Mouse (Mus musculus) lung, postnatal 0 days (tissue): Measurements from ENCODE around the gene Hk1.
A peak's percentile ranks its signal among the peaks of the same experiment; 100 is the strongest.

Experiments used
- CTCF ChIP-seq: IDR thresholded peaks from 2 replicates; pipeline ENCODE4 v1.5.1; 2016; ENCODE audit warnings: antibody characterized with exemption, mild to moderate bottlenecking
- EP300 ChIP-seq: IDR thresholded peaks from 2 replicates; pipeline ENCODE4 v1.6.1; 2016; ENCODE audit warnings: antibody characterized with exemption, mild to moderate bottlenecking, control low read depth

- peak; percentile 51 for TF ChIP-seq CTCF
- no peak for TF ChIP-seq EP300
These were observed 1.2 kb upstream of the Hk1 start for GRCm38 (mm10) chr10:62380936-62381335.
